Mouse (Mus musculus): ENCODE data around the gene 1700019N19Rik.

DNA sequence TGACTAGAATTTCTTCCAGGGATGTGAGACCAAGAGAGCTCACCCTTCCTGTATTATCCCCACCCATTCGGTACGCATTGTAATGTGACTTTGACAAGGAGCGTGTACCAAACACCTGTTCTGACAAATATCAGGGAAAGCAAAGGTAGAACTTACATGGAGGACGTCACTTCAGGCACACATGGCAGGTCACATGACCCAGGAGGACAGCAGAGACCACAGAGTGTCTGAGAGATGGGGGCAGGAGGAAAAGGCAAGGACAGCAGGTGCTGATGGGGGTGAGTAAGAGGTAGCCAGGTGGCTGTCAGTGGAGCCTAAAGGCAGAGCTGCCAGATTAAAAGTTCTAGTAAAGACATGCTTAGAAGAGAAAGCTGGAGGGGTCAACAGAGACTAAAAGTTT, 51.5 kb downstream of the 1700019N19Rik start:
- no peak for TF ChIP-seq CTCF (IDR thresholded peaks at IDR 0.05; ENCODE audit: borderline replicate concordance, control insufficient read depth, extremely low read depth, insufficient read depth, low read length, poor library complexity)
- TF ChIP-seq POLR2A (IDR thresholded peaks at IDR 0.05; ENCODE audit: control insufficient read depth, extremely low read depth, insufficient read depth, low read length, poor library complexity), result no peak

Data from thymus, adult 2 months (tissue).